Mouse (Mus musculus): ENCODE measurements around the gene Ficd. TPM values are rescaled to one million over a fixed set of nuclear protein-coding genes. Genes with fewer than 3 reads are reported as not detected.
"Not testable (repeated sequence)": the region's sequence is repeated elsewhere in the genome, so short reads cannot be mapped to it uniquely, and the experiment has no call there.

Ficd gene
- total RNA-seq, 2 experiments from 2014 or later: 7.2 to 8.0 TPM

GRCm38 (mm10) chr5:113765641-113766526 is 30.3 kb downstream of the Ficd start:
- DNase-seq (ENCODE audit: extremely low spot score in 1 of 2, low spot score in 2 of 2): no peak
- intact Hi-C loops (cut with DNase I): no loop called here

- intact Hi-C loops (cut with DNase I): no loop called here
- no peak for DNase-seq (ENCODE audit: extremely low spot score in 1 of 2, low spot score in 2 of 2)
These were observed 33.2 kb downstream of the Ficd start for GRCm38 (mm10) chr5:113768806-113769205.

- intact Hi-C loops (cut with DNase I): loop anchor here (2.0 to 5.0 kb wide), 2 partner anchors 73 to 181 kb away; no protein-coding TSS in a partner anchor
- DNase-seq (ENCODE audit: extremely low spot score in 1 of 2, low spot score in 2 of 2): peak; percentile 88 to 90
These were observed 35.9 kb downstream of the Ficd start for GRCm38 (mm10) chr5:113771213-113772162.

GRCm38 (mm10) chr5:113772450-113772895 is 36.9 kb downstream of the Ficd start, which contains the start of the genes Sart3 and Iscu:
Gene Sart3 (minus strand): TSS chr5:113772510.
Gene Iscu (plus strand): TSS chr5:113772748.
- DNase-seq (ENCODE audit: extremely low spot score in 1 of 2, low spot score in 2 of 2): peak; percentile 90 to 97
- intact Hi-C loops (cut with DNase I): loop anchor here (2.0 to 5.0 kb wide), 2 partner anchors 72 to 180 kb away; no protein-coding TSS in a partner anchor

GRCm38 (mm10) chr5:113772905-113773519 is 37.4 kb downstream of the Ficd start:
- DNase-seq (ENCODE audit: extremely low spot score in 1 of 2, low spot score in 2 of 2): no peak
- intact Hi-C loops (cut with DNase I): loop anchor here (1.0 to 5.0 kb wide), 3 partner anchors 42 to 179 kb away; no protein-coding TSS in a partner anchor

GRCm38 (mm10) chr5:113773664-113774063 is 38.1 kb downstream of the Ficd start:
- DNase-seq (ENCODE audit: extremely low spot score in 1 of 2, low spot score in 2 of 2): peak; percentile 73 to 88
- intact Hi-C loops (cut with DNase I): loop anchor here (1.0 to 5.0 kb wide), 3 partner anchors 42 to 179 kb away; no protein-coding TSS in a partner anchor

- intact Hi-C loops (cut with DNase I): no loop called here
- no peak for DNase-seq (ENCODE audit: extremely low spot score in 1 of 2, low spot score in 2 of 2)
These were observed 40.0 kb downstream of the Ficd start for GRCm38 (mm10) chr5:113775585-113775984.

GRCm38 (mm10) chr5:113776128-113776895 is 40.7 kb downstream of the Ficd start:
- intact Hi-C loops (cut with DNase I): no loop called here

GRCm38 (mm10) chr5:113776896-113777226 is 41.3 kb downstream of the Ficd start:
- intact Hi-C loops (cut with DNase I): no loop called here
- no peak for DNase-seq (ENCODE audit: extremely low spot score in 1 of 2, low spot score in 2 of 2)

More at GRCm38 (mm10) chr5:113776128-113776895, 40.7 kb downstream of the Ficd start:
- DNase-seq (ENCODE audit: extremely low spot score in 1 of 2, low spot score in 2 of 2): no peak

- intact Hi-C loops (cut with DNase I); DNase-seq (ENCODE audit: extremely low spot score in 1 of 2, low spot score in 2 of 2): not testable (repeated sequence)
These were observed 42.1 kb downstream of the Ficd start for GRCm38 (mm10) chr5:113777728-113778127.

- intact Hi-C loops (cut with DNase I): no loop called here
These were observed 44.0 kb downstream of the Ficd start for GRCm38 (mm10) chr5:113779569-113779968.

GRCm38 (mm10) chr5:113780082-113780752 is 44.6 kb downstream of the Ficd start:
- intact Hi-C loops (cut with DNase I): no loop called here
- DNase-seq (ENCODE audit: extremely low spot score in 1 of 2, low spot score in 2 of 2): no peak

More at GRCm38 (mm10) chr5:113779569-113779968, 44.0 kb downstream of the Ficd start:
- no peak for DNase-seq (ENCODE audit: extremely low spot score in 1 of 2, low spot score in 2 of 2)

- intact Hi-C loops (cut with DNase I): no loop called here
- DNase-seq (ENCODE audit: extremely low spot score in 1 of 2, low spot score in 2 of 2): no peak
These were observed 45.2 kb downstream of the Ficd start for GRCm38 (mm10) chr5:113780763-113781162.

- intact Hi-C loops (cut with DNase I): no loop called here
- DNase-seq (ENCODE audit: extremely low spot score in 1 of 2, low spot score in 2 of 2): no peak
These were observed 45.7 kb downstream of the Ficd start for GRCm38 (mm10) chr5:113781254-113781653.

- intact Hi-C loops (cut with DNase I): no loop called here
- DNase-seq (ENCODE audit: extremely low spot score in 1 of 2, low spot score in 2 of 2): no peak
These were observed 46.3 kb downstream of the Ficd start for GRCm38 (mm10) chr5:113781875-113782274.

- intact Hi-C loops (cut with DNase I): no loop called here
- DNase-seq (ENCODE audit: extremely low spot score in 1 of 2, low spot score in 2 of 2): no peak
These were observed 47.0 kb downstream of the Ficd start for GRCm38 (mm10) chr5:113782624-113783023.

GRCm38 (mm10) chr5:113783581-113784001 is 48.0 kb downstream of the Ficd start:
- peak; percentile 59 to 80 for DNase-seq (ENCODE audit: extremely low spot score in 1 of 2, low spot score in 2 of 2)
- intact Hi-C loops (cut with DNase I): no loop called here
